Mouse (Mus musculus) liver, embryonic 16.5 days (tissue): ENCODE measurements around the gene Zfp655. TPM values are rescaled to one million over a fixed set of nuclear protein-coding genes. Genes with fewer than 3 reads are reported as not detected.

Source experiments
- ATAC-seq: fragments of 200-750 bp; cut with Nextera tagmentation; 2 replicates; pipeline ENCODE4 v1.8.0; 2017; ENCODE audit warnings: low read depth, mild to moderate bottlenecking, moderate number of reproducible peaks, moderate library complexity
- H3K27ac ChIP-seq: fragments of 300-500 bp; sonication (generic); 2 replicates; pipeline ENCODE4 v1.5.1; 2014; ENCODE audit warnings: mild to moderate bottlenecking, low read length
- H3K27me3 ChIP-seq: fragments of 300-500 bp; sonication (generic); 2 replicates; pipeline ENCODE4 v1.6.1; 2014; ENCODE audit warnings: low read depth, low read length, mixed read lengths; ENCODE audit not compliant: control insufficient read depth, insufficient read depth
- H3K36me3 ChIP-seq: fragments of 300-500 bp; sonication (generic); 2 replicates; pipeline ENCODE4 v1.6.1; 2014; ENCODE audit warnings: mild to moderate bottlenecking; ENCODE audit not compliant: control insufficient read depth, insufficient read depth
- H3K4me1 ChIP-seq: fragments of 300-500 bp; sonication (generic); 2 replicates; pipeline ENCODE4 v1.6.1; 2014; ENCODE audit warnings: low read depth, low read length, mixed read lengths; ENCODE audit not compliant: control insufficient read depth
- H3K4me2 ChIP-seq: fragments of 300-500 bp; sonication (generic); 2 replicates; pipeline ENCODE4 v1.6.1; 2014; ENCODE audit warnings: low read depth, low read length, mixed read lengths
- H3K4me3 ChIP-seq: fragments of 300-500 bp; sonication (generic); 2 replicates; pipeline ENCODE4 v1.5.1; 2014; ENCODE audit warnings: low read depth, mild to moderate bottlenecking, low read length
- H3K9ac ChIP-seq: fragments of 300-500 bp; sonication (generic); 2 replicates; pipeline ENCODE4 v1.6.1; 2014; ENCODE audit warnings: low read depth, low read length
- H3K9me3 ChIP-seq: fragments of 300-500 bp; sonication (generic); replicated peaks from 2 replicates; pipeline ENCODE4 v1.6.1; 2016; ENCODE audit warnings: low read length; ENCODE audit not compliant: control insufficient read depth
- WGBS: fragments of 180-500 bp; shearing (Covaris S2); extraction: QIAGEN DNeasy Blood & Tissue Kit; methylation state at CpG from one replicate; pipeline ENCODE4 v1.1.7; 2014; ENCODE audit not compliant: insufficient replicate concordance; 5-methylcytosine and 5-hydroxymethylcytosine counted together
- polyA plus RNA-seq: library from polyadenylated mRNA; unstranded; fragments of >200 nt; fragmentation: Nextera tagmentation; extraction: Ambion mirVana; gene quantifications from 2 replicates; pipeline ENCODE4 v1.2.1, GENCODE M21; 2015

Gene Zfp655
- 18.8 and 19.3 TPM in 2 replicates for polyA plus RNA-seq

DNA sequence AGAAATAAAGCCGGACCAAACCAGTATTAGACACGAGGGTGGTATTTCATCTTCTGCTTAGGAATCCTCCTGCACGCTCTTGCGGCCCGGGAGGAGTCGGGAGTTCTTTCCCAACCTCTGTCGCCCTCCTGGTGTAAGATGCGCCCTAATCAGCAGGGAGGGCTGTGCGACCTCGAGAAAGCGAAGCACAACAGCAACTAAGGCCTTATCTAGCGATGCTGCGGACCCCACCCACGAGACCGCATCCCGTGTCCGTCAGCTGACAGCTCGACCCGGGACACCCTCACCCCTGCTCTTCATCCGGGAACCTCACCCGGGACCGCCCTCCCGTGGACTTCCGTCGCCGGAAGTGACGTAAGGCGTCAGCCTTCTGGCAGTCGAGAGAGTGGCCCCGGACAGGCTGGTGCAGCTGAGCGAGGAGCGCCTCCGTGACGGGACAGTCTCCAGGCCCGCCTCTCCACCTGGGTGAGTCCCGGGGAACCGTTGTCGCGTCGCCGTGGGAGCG is at the start of gene Zfp655:
Gene Zfp655 (plus strand): TSS at position 349 of the 505 bp plus-strand sequence.
- Histone ChIP-seq H3K27ac (peak within 1 kb of the TSS; percentile 98), H3K4me3 (peak within 1 kb of the TSS; percentile 97), H3K27me3 (no peaks in the 10 kb centered on the region), H3K9ac (peak within 1 kb of the TSS; percentile 97), H3K4me1 (peaks cover 17% of the 10 kb centered on the region), H3K36me3 (peaks cover 24% of the 10 kb centered on the region), H3K4me2 (peak within 1 kb of the TSS; percentile 84), H3K9me3 (no peaks in the 10 kb centered on the region)
- under 1% methylated on average over 42 of the region's 42 CpGs for WGBS
- ATAC-seq, result peak; percentile 98

DNA sequence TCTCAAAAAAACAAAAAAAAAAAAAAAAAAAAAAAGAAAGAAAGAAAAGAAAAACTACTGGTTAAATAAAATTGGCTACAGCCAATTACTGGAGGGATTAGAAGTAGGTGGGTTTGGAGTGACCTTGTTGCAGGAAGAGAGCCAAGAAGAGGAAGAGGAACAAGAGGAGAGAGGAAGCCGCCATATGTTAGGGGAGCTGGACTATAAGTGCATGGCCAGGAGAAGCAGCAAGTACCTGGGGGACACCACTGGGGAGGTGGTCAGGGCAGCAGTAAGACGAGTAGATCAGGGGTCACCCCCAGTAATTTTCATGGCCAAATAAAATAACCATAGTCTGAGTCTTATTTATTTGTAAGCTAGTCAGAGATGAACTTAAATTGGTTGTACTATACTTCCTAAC is 46.3 kb upstream of the Zfp655 start:
- ATAC-seq, result no peak
- WGBS, result 65% methylated on average over 2 of the region's 2 CpGs
- no peaks in the 10 kb centered on the region for H3K27me3 ChIP-seq
- H3K4me1 ChIP-seq, result peaks cover 16% of the 10 kb centered on the region
- no peak overlapping the region for H3K9ac ChIP-seq
- no peak overlapping the region for H3K4me3 ChIP-seq
- peaks cover 54% of the 10 kb centered on the region for H3K36me3 ChIP-seq
- no peak overlapping the region for H3K4me2 ChIP-seq
- H3K9me3 ChIP-seq, result no peaks in the 10 kb centered on the region
- no peak overlapping the region for H3K27ac ChIP-seq

DNA sequence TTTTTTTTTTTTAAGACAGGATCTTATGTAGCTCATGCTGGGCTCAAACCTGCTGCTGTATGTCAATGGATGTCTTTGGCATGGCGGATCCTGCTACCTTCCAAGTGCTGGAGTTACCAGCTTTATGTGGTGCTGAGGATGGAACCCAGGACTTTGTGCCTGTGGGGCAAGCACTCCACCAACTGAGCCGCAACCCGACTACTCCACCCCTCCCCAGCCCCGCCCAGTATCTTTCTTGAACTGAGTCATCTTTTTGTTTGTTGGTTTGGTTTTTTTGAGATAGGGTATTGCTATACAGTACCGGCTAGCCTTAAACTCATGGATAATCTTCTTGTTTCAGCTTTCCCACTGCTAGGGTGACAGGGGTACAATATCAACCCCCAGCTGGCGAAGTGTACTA is 42.1 kb upstream of the Zfp655 start:
- peak; percentile 10; the same call in 1 of the 2 replicates for ATAC-seq
- H3K27me3 ChIP-seq, result no peaks in the 10 kb centered on the region
- no peaks in the 10 kb centered on the region for H3K9me3 ChIP-seq
- H3K27ac ChIP-seq, result no peak overlapping the region
- WGBS, result 30% methylated on average over 6 of the region's 6 CpGs
- H3K36me3 ChIP-seq, result peaks cover 21% of the 10 kb centered on the region
- no peak overlapping the region; the same call in 1 of the 2 replicates for H3K9ac ChIP-seq
- H3K4me1 ChIP-seq, result peaks cover 27% of the 10 kb centered on the region
- peak overlapping the region; percentile 91 for H3K4me3 ChIP-seq
- H3K4me2 ChIP-seq, result peak overlapping the region; percentile 85

DNA sequence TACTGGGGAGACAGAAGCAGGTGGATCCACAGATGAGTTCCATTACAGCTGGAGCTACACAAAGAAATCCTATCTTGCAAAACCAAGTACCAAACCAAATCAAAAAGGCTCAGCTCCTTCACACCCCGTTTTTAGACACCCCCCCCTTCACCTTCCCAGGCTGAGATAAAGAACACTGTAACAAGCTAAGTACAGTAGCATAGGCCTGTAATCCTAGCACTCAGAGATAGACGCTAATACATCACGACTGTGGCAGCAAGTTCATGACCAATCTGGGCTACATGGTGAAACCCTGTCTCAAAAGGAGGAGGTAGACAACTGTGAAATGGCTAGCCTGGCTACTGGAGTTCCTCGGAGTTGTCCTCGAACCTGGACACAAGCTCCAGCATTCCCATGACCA is 41.1 kb upstream of the Zfp655 start:
- H3K27me3 ChIP-seq, result no peaks in the 10 kb centered on the region
- peak overlapping the region; percentile 83 for H3K27ac ChIP-seq
- H3K36me3 ChIP-seq, result peaks cover 25% of the 10 kb centered on the region

DNA sequence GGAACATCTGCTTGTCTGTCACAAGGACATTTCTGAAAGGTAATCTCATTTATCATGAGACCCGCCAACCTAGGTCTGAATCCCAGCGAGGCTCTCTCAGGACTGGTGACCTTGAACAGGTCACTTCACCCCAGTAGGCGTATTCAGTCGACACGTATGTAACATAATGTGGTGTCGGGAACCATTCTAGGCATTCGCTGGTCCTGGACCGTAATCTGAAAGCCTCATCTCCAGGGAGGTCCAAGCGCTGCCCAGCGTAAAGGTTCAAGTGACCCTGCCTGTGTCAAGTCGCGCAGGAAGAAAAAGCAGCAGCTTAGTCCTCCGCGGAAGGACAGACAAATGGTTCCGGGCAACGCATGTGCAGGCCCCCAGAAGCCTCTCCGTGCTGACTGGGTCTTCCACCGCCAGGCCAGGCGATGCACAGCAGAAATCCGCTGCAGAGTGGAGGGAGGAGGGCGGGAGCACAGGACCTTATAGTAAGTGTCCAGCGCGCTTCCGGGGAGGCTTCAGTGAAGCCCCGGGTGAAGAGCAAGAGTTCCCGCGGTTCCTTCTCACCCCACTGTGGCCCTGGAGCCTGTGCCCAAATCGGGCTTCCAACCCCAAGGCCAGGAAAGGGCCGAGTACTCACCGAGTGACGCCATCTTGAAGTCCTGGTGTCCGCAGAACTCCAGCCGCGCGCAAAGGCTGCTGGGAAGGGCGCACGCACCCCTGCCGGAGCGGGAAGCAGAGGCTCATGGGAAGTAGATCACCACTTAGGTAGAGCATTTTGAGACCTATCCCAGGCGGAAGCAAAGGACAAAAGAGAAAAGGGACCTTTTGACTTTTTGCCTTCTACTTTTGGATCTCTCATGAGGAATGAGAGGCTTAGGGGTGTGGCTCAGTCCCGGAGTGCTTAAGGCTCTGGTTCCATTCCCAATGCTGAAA is 40.4 kb upstream of the Zfp655 start:
- Histone ChIP-seq H3K9me3 (no peaks in the 10 kb centered on the region), H3K27ac (peak overlapping the region; percentile 83), H3K36me3 (peaks cover 32% of the 10 kb centered on the region), H3K9ac (peak overlapping the region; percentile 93), H3K27me3 (no peaks in the 10 kb centered on the region), H3K4me2 (peak overlapping the region; percentile 85), H3K4me3 (peak overlapping the region; percentile 91), H3K4me1 (peaks cover 27% of the 10 kb centered on the region)
- ATAC-seq, result peak; percentile 89
- WGBS, result under 1% methylated on average over 41 of the region's 41 CpGs

More for the DNA sequence above, 41.1 kb upstream of the Zfp655 start:
- 18% methylated on average over 5 of the region's 5 CpGs for whole genome bisulfite sequencing
- H3K9me3 ChIP-seq, result no peaks in the 10 kb centered on the region
- peak overlapping the region; percentile 93 for H3K9ac ChIP-seq
- H3K4me2 ChIP-seq, result peak overlapping the region; percentile 85
- H3K4me3 ChIP-seq, result peak overlapping the region; percentile 91
- peaks cover 27% of the 10 kb centered on the region for H3K4me1 ChIP-seq
- ATAC-seq, result peak; percentile 12; the same call in 1 of the 2 replicates

DNA sequence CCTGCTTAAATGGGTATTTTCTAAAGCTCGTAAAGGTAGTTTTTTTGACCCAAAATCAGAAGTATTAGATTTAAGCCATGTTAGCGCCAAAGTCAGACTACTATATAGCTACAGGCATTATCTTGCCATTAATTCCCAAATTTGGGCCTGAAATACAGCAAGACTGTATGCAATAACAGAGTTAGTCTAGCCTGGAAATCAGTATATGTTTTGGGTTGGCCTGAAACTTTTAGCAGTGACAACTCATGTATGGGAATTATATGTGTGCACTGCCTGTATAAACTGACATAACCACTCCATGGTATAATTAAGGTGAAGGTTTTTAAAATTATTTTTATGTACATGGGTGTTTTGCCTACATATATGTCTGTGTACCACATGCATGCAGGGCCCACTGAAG is 39.6 kb upstream of the Zfp655 start, which contains the start of gene Atp5j2:
Gene Atp5j2 (minus strand): TSS at position 101 of the 400 bp plus-strand sequence.
- peaks cover 24% of the 10 kb centered on the region for H3K36me3 ChIP-seq
- peak within 1 kb of the TSS; percentile 83 for H3K27ac ChIP-seq
- H3K4me2 ChIP-seq, result peak within 1 kb of the TSS; percentile 85
- peak within 1 kb of the TSS; percentile 91 for H3K4me3 ChIP-seq
- no peaks in the 10 kb centered on the region for H3K27me3 ChIP-seq
- no peaks in the 10 kb centered on the region for H3K9me3 ChIP-seq
- no peak for ATAC-seq
- H3K4me1 ChIP-seq, result peaks cover 27% of the 10 kb centered on the region
- 74% methylated on average over 2 of the region's 2 CpGs for WGBS
- peak within 1 kb of the TSS; percentile 93 for H3K9ac ChIP-seq

DNA sequence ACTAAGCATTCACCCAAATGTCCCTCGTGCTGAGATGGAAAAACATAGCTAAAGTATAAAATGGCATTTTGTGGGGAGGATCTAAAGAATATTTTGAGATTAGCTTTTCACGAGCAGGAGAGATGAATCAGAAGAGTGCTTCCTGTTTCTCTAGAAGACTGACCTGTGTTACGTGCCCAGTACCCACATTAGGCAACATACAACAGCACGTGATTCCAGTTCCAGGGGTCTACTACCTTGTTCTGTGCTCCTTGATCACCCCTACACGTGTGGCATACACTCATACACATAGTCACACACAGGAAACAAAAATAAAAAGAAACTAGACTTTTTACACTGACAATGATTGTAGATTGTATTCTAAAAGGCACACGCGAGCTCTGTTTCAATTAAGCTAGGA is 31.1 kb upstream of the Zfp655 start:
- Histone ChIP-seq H3K27me3 (no peaks in the 10 kb centered on the region), H3K4me2 (peak overlapping the region; percentile 81), H3K4me1 (peaks cover 23% of the 10 kb centered on the region), H3K36me3 (peaks cover 7% of the 10 kb centered on the region), H3K9me3 (no peaks in the 10 kb centered on the region), H3K27ac (no peak overlapping the region), H3K4me3 (peak overlapping the region; percentile 98), H3K9ac (peak overlapping the region; percentile 92; the same call in 1 of the 2 replicates)
- ATAC-seq, result no peak
- WGBS, result 64% methylated on average over 7 of the region's 7 CpGs

DNA sequence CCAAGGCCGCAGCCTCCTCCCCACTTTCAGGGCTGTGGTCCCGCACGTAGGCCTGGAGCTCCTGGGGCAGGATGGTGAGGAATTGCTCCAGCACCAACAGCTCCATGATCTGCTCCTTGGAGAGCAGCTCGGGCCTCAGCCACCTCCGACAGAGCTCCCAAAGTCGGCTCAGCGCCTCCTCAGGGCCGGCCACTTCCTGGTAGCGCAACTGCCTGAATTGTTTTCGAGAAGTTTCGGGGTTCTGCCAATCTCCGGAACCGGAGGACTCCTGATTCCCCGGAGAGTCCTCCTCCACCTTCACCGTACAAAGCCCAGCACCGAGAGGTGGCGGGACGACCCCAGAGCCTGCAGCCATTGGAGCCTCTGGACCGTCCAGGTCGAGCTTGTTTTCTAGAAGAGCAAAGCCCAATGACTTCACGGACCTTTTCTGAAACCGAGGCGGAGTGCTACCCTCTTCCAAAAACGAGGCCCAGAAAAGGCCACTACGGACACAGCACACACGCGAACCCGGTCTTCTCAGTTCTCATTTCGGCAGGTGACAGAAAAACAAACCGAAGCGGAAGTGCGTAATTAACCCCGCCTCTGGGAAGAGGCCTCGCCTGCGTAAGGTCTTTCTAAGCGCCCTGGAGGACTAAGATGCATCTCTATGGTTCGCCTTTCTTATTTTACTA is 30.1 kb upstream of the Zfp655 start, which contains the start of gene Zkscan14:
Gene Zkscan14 (minus strand): TSS at position 548 of the 671 bp plus-strand sequence.
- no peaks in the 10 kb centered on the region for H3K36me3 ChIP-seq
- peak within 1 kb of the TSS; percentile 92 for H3K9ac ChIP-seq
- peaks cover 30% of the 10 kb centered on the region for H3K4me1 ChIP-seq
- no peaks in the 10 kb centered on the region for H3K9me3 ChIP-seq
- H3K27ac ChIP-seq, result peak within 1 kb of the TSS; percentile 91
- under 1% methylated on average over 37 of the region's 37 CpGs for WGBS
- H3K4me3 ChIP-seq, result peak within 1 kb of the TSS; percentile 98
- no peaks in the 10 kb centered on the region for H3K27me3 ChIP-seq
- ATAC-seq, result peak; percentile 27
- H3K4me2 ChIP-seq, result peak within 1 kb of the TSS; percentile 81
